Mouse (Mus musculus) hindbrain, embryonic 14.5 days (tissue): ENCODE data around the gene Nop58. TPM values are rescaled to one million over a fixed set of nuclear protein-coding genes. Genes with fewer than 3 reads are reported as not detected.
"Not testable (repeated sequence)": the region's sequence is repeated elsewhere in the genome, so short reads cannot be mapped to it uniquely, and the experiment has no call there.

Source experiments
- ATAC-seq: fragments of 200-750 bp; cut with Nextera tagmentation; 2 replicates; pipeline ENCODE4 v1.8.0; 2017; ENCODE audit warnings: moderate number of reproducible peaks, mild to moderate bottlenecking, moderate TSS enrichment, moderate library complexity; ENCODE audit not compliant: low FRiP score
- DNase-seq: peaks from one replicate; pipeline ENCODE4 v3.0.0-alpha.2; 2015; ENCODE audit warnings: low spot score
- H3K27ac ChIP-seq: fragments of 300-500 bp; sonication (generic); 2 replicates; pipeline ENCODE4 v1.5.1; 2014; ENCODE audit warnings: mild to moderate bottlenecking, moderate library complexity
- H3K27me3 ChIP-seq: fragments of 300-500 bp; sonication (generic); 2 replicates; pipeline ENCODE4 v1.6.1; 2014; ENCODE audit warnings: mild to moderate bottlenecking, low read length, mixed read lengths; ENCODE audit not compliant: control insufficient read depth, insufficient read depth
- H3K36me3 ChIP-seq: fragments of 300-500 bp; sonication (generic); replicated peaks from 2 replicates; pipeline ENCODE4 v1.6.1; 2014; ENCODE audit not compliant: control insufficient read depth, insufficient read depth
- H3K4me1 ChIP-seq: fragments of 300-500 bp; sonication (generic); replicated peaks from 2 replicates; pipeline ENCODE4 v1.6.1; 2014; ENCODE audit warnings: antibody characterized with exemption, low read length, mixed read lengths; ENCODE audit not compliant: control insufficient read depth, insufficient read depth
- H3K4me2 ChIP-seq: fragments of 300-500 bp; sonication (generic); replicated peaks from 2 replicates; pipeline ENCODE4 v1.6.1; 2014; ENCODE audit warnings: mild to moderate bottlenecking, moderate library complexity
- H3K4me3 ChIP-seq: fragments of 300-500 bp; sonication (generic); replicated peaks from 2 replicates; pipeline ENCODE4 v1.5.1; 2014; ENCODE audit warnings: mild to moderate bottlenecking, low read length
- H3K9ac ChIP-seq: fragments of 300-500 bp; sonication (generic); 2 replicates; pipeline ENCODE4 v1.6.1; 2014
- H3K9me3 ChIP-seq: fragments of 300-500 bp; sonication (generic); 2 replicates; pipeline ENCODE4 v1.6.1; 2016; ENCODE audit warnings: low read length; ENCODE audit not compliant: control insufficient read depth
- WGBS: fragments of 180-500 bp; shearing (Covaris S2); extraction: QIAGEN DNeasy Blood & Tissue Kit; methylation state at CpG from one replicate; pipeline ENCODE4 v1.1.7; 2014; 5-methylcytosine and 5-hydroxymethylcytosine counted together
- polyA plus RNA-seq: library from polyadenylated mRNA; unstranded; fragments of >200 nt; fragmentation: Nextera tagmentation; extraction: Ambion mirVana; gene quantifications from 2 replicates; pipeline ENCODE4 v1.2.1, GENCODE M21; 2014

The Nop58 gene
- polyA plus RNA-seq = 127 and 138 TPM in 2 replicates

DNA sequence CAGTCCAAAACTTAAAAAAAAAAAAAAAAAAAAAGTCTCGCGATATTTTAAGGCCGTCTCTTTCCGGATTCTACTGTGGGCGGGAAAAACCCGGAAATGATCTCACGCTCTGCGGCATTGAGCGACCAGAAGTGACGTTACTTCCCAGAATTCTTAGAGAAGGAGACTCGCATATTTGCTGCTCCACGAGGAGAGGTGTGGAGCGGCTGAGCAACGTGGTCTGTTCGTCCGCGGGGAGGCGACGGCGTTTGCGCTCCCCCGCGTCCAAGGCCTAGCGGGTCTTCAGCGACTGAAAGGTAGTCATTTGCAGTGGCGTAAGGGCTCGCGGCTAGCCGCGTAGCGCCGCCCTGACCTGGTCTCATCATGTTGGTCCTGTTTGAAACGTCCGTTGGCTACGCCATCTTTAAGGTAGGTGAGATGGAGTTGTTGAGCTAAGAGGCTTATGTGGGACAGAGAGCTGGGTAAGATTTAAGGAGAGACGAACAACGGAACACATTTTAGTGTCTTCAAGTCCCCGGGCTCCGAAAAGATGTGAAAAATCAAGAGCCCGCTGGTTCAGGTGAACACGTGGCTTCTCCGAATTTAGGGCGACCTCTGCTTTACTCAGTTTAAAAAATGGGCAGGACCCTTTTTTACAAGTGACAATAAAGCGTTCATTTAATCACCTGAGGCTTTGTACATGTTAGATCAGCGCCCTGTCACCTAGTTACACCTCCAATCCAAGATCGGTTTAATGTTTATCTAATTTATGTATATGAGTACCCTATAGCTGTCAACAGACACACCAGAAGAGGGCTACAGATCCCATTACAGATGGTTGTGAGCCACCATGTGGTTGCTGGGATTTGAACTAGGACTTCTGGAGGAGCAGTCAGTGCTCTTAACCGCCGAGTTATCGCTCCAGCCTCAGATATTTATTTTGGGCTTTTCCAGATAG, at the start of gene Nop58:
Gene Nop58, plus strand, starts transcription at position 153 of the 937 bp plus-strand sequence.
- Histone ChIP-seq H3K27ac (peak within 1 kb of the TSS; percentile 85), H3K36me3 (no peaks in the 10 kb centered on the region), H3K27me3 (0 out of 2 replicates have a peak, but pooled peaks cover 4% of the 10 kb centered on the region), H3K4me1 (peaks cover 15% of the 10 kb centered on the region), H3K4me2 (peak within 1 kb of the TSS; percentile 70), H3K4me3 (peak within 1 kb of the TSS; percentile 74), H3K9ac (peak within 1 kb of the TSS; percentile 69), H3K9me3 (no peaks in the 10 kb centered on the region)
- ATAC-seq = peak; percentile 98
- WGBS = under 1% methylated on average over 49 of the region's 49 CpGs
- peak; percentile 98 for DNase-seq

DNA sequence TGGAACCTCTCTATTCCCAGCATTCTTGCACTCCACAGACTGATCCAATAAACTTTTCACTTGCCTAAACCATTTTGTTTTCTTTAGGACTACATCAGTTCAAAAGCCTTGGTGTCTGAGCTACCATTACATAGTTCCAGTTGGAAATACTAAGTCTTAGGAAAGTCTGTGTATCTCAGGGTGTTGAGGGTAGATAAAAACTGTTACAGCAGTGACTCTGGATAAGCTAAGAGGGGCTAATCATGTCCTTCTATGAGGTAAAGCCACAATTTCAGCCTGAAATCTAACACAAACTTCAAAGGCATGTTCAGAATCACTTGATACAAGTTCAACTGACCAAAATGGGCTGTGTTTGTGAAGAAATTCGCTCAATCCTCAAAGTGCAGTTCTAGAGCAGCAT, 48.4 kb upstream of the Nop58 start:
- H3K27me3 ChIP-seq = no peaks in the 10 kb centered on the region
- no peak for DNase-seq
- H3K4me2 ChIP-seq = no peak overlapping the region
- peaks cover 15% of the 10 kb centered on the region for H3K36me3 ChIP-seq
- no peak overlapping the region for H3K27ac ChIP-seq
- no peak for ATAC-seq
- no peaks in the 10 kb centered on the region for H3K9me3 ChIP-seq
- no peak overlapping the region for H3K4me3 ChIP-seq
- no peaks in the 10 kb centered on the region for H3K4me1 ChIP-seq
- 76% methylated on average over 1 of the region's 1 CpGs for WGBS
- H3K9ac ChIP-seq = no peak overlapping the region

DNA sequence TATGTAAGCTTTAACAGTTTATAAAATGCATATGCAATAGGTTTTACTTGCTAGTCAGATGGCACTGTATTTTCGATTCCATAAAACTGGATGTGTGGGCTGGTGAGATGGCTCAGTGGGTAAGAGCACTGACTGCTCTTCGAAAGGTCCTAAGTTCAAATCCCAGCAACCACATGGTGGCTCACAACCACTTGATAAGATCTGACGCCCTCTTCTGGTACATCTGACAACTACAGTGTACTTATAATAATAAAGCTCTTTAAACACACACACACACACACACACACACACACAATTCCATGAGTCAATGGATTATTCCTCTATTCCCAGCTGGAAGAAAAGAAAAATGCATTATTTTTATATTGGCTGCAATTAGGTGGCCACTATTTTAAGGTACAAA, 46.4 kb upstream of the Nop58 start:
- peaks cover 34% of the 10 kb centered on the region for H3K36me3 ChIP-seq
- no peaks in the 10 kb centered on the region for H3K9me3 ChIP-seq
- WGBS = 88% methylated on average over 3 of the region's 3 CpGs
- DNase-seq (no peak), ATAC-seq (no peak)
- H3K27ac ChIP-seq = no peak overlapping the region
- no peak overlapping the region for H3K9ac ChIP-seq
- H3K4me1 ChIP-seq = no peaks in the 10 kb centered on the region
- H3K4me3 ChIP-seq = no peak overlapping the region
- H3K27me3 ChIP-seq = no peaks in the 10 kb centered on the region
- no peak overlapping the region for H3K4me2 ChIP-seq

DNA sequence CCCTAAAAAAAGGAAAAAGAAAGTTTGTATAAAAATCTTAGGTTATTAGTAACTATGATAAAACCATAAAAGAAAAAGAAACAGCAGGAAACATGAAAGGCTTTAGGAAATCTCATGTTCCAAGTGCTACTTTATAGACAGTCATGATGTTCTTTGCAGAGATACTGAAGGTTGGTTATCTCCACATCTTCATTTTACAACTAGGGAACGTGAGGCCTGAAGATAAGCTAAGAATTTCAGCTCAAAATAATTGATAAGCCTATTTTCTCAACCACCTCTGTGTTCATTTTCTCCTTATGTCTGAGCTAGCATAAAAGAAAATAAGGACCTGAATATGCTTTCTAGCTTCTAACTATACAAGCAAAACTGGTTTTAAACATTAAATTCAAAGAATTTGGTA, 42.3 kb upstream of the Nop58 start:
- ATAC-seq = no peak
- no peaks in the 10 kb centered on the region for H3K9me3 ChIP-seq
- no peak for DNase-seq
- H3K36me3 ChIP-seq = peaks cover 53% of the 10 kb centered on the region
- H3K27ac ChIP-seq = no peak overlapping the region
- H3K4me3 ChIP-seq = no peak overlapping the region
- WGBS = 95% methylated on average over 1 of the region's 1 CpGs
- H3K4me2 ChIP-seq = no peak overlapping the region
- H3K4me1 ChIP-seq = no peaks in the 10 kb centered on the region
- H3K9ac ChIP-seq = no peak overlapping the region
- H3K27me3 ChIP-seq = no peaks in the 10 kb centered on the region

DNA sequence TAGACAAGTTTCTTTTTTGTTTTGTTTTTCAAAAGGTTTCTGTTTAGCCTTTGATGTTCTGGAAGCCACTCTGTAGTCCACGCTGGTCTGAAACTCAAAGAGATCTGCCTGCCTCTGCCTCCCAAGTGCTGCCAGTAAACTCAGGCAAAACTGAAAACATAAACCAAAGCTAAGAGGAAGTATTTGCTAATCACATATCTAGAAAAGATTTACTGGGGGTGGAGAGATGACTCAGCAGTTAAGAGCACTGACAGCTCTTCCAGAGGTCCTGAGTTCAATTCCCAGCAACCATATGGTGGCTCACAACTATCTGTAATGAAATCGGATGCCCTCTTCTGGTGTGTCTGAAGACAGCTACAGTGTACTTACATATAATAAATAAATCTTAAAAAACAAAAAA, 38.3 kb upstream of the Nop58 start:
- not testable (repeated sequence) for H3K9ac ChIP-seq, H3K27ac ChIP-seq, H3K9me3 ChIP-seq, H3K4me1 ChIP-seq, H3K4me3 ChIP-seq, ATAC-seq, H3K4me2 ChIP-seq, H3K27me3 ChIP-seq, DNase-seq
- H3K36me3 ChIP-seq = peaks cover 51% of the 10 kb centered on the region
- 93% methylated on average over 2 of the region's 2 CpGs for WGBS

DNA sequence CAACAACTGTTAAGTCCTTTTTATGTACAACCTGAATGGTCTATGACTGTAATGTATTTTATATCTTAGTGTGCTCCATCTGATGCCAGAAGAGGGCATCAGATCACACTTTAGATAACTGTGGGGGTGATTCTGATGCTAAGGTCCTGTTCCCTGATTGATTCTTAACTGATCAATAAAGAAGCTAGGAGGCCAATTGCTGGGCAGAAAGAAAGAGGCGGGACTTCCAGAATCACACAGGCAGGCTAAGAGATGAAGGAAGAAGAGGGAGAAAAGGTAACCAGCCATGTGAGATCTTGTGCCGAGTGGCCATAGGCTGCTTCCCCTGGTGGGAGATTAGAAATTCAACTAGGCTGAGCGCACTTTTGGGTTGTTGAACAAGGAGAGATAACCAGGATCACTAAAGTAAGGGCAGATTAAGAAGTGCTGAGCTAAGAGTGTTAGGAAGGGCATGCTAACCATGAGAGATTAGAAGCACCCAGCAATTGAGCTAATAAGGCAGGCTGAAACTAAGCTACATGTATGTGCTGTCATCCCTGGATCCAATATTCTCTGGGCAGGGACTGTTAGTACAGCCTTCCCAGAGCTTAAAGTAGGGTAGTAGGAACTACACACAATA, 33.5 kb upstream of the Nop58 start:
- WGBS = 93% methylated on average over 3 of the region's 3 CpGs
- Histone ChIP-seq H3K4me2 (no peak overlapping the region), H3K27me3 (no peaks in the 10 kb centered on the region), H3K27ac (no peak overlapping the region), H3K9ac (no peak overlapping the region), H3K36me3 (peaks cover 50% of the 10 kb centered on the region), H3K4me1 (no peaks in the 10 kb centered on the region), H3K9me3 (no peaks in the 10 kb centered on the region), H3K4me3 (no peak overlapping the region)
- no peak for ATAC-seq
- no peak for DNase-seq

DNA sequence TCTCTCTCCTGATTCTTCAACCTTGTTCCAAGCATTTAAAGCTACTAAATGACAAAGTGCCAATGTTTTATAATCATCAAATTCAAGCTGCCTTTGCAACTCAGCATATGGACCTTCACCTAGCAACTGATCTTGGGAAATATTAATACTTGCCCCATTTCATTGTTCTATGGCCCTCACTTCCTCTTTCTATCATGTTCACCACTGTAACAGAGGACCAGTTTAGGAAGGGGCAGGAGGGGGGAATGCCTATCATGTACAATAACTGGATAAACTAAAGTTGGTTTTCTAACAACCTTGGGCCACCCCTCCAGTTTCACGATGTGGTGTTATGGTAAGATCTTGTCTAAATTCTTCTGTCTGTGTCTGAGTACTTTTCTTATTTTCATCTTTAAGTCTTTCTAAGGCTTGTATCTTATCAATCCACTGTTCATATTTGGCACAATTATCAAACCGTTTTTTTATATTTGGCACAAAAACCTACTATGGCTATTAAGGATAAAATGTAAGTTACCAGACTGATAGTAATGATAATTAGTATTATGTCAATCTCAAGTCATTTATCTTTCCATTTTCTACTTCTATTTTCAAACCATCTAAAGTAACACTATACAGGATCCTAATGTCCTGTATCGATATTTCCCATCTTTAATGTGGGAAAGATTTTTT, 31.4 kb upstream of the Nop58 start:
- Histone ChIP-seq H3K4me3 (no peak overlapping the region), H3K9me3 (no peaks in the 10 kb centered on the region), H3K27me3 (no peaks in the 10 kb centered on the region), H3K36me3 (peaks cover 44% of the 10 kb centered on the region), H3K27ac (no peak overlapping the region), H3K4me2 (no peak overlapping the region), H3K4me1 (no peaks in the 10 kb centered on the region), H3K9ac (no peak overlapping the region)
- DNase-seq (no peak), ATAC-seq (no peak)
- WGBS = 96% methylated on average over 3 of the region's 3 CpGs

DNA sequence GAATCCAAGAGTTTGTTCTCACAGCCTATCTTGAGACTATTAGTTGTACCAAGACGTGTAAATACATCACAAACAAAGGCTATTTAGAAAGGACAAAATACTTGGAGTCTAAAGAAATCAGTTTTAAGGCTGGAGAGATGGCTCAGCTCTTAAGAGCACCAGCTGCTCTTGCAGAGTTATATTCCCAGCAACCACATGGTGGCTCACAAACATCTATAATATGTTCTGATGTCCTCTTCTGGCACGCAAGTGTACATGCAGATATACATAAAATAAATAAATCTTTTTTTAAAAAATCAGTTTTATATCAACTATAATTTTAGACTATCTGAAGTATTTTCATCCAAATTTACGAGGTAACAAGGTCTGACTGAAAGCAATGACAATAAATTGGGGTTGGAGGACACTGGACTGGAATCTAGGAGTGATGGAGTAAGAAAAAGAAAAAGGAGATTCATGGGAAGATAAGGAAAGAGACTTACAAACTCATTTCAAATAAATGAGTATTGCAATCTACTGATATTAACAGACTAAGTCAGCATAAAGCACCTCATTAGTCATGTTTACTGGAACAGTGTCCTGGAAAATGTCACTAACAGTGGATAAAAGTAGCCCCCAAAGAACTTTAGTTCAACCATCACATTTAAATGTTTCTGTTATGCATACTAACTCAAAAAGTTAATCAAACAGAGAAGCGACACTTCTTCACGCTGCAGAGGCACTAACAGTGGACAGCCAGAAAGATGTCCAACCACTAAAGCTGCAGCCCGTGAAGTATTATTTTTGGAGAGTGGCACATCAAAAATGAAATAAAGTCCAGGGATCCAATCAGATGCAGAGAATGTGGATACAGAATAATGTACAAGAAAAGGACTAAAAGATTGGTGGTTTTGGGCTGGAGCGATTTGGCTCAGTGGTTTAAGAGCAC, 28.3 kb upstream of the Nop58 start:
- no peak overlapping the region for H3K4me3 ChIP-seq
- no peak overlapping the region for H3K4me2 ChIP-seq
- ATAC-seq (no peak), DNase-seq (no peak)
- no peaks in the 10 kb centered on the region for H3K4me1 ChIP-seq
- H3K27me3 ChIP-seq = no peaks in the 10 kb centered on the region
- no peaks in the 10 kb centered on the region for H3K9me3 ChIP-seq
- peaks cover 33% of the 10 kb centered on the region for H3K36me3 ChIP-seq
- H3K27ac ChIP-seq = no peak overlapping the region
- H3K9ac ChIP-seq = no peak overlapping the region
- WGBS = 91% methylated on average over 7 of the region's 7 CpGs
